Mouse (Mus musculus): ENCODE results near the gene Thumpd1. TPM values are rescaled to one million over a fixed set of nuclear protein-coding genes. Genes with fewer than 3 reads are reported as not detected.

Thumpd1 gene
- polyA plus RNA-seq, 1 experiment from 2014 or later, result 101 TPM

Other genes starting within 250 kb of the Thumpd1 start
- not detected in 2 replicates for gene Umod, start 241.5 kb downstream of the Thumpd1 start, polyA plus RNA-seq (2014; fragmentation: Nextera tagmentation; extraction: Ambion mirVana)
- not detected in 2 replicates for gene Acsm5, start 201.3 kb downstream of the Thumpd1 start, polyA plus RNA-seq (2014; fragmentation: Nextera tagmentation; extraction: Ambion mirVana)
- gene Pdilt, start 197.3 kb downstream of the Thumpd1 start, polyA plus RNA-seq (2014; fragmentation: Nextera tagmentation; extraction: Ambion mirVana), result not detected in 2 replicates
- gene Acsm2, start 166.5 kb downstream of the Thumpd1 start, polyA plus RNA-seq (2014; fragmentation: Nextera tagmentation; extraction: Ambion mirVana), result not detected in 2 replicates
- gene Acsm1, start 113.8 kb downstream of the Thumpd1 start, polyA plus RNA-seq (2014; fragmentation: Nextera tagmentation; extraction: Ambion mirVana), result not detected in 2 replicates
- gene Acsm4, start 30.8 kb downstream of the Thumpd1 start, polyA plus RNA-seq (2014; fragmentation: Nextera tagmentation; extraction: Ambion mirVana), result 0.92 and 1.7 TPM in 2 replicates
- 0.17 and 0.84 TPM in 2 replicates for gene Acsm3, start 40.1 kb upstream of the Thumpd1 start, polyA plus RNA-seq (2014; fragmentation: Nextera tagmentation; extraction: Ambion mirVana)
- gene Rexo5, start 73.2 kb upstream of the Thumpd1 start, polyA plus RNA-seq (2014; fragmentation: Nextera tagmentation; extraction: Ambion mirVana), result 24.9 and 27.5 TPM in 2 replicates
- 39.1 and 43.1 TPM in 2 replicates for gene Eri2, start 73.3 kb upstream of the Thumpd1 start, polyA plus RNA-seq (2014; fragmentation: Nextera tagmentation; extraction: Ambion mirVana)
- gene Lyrm1, start 175.1 kb upstream of the Thumpd1 start, polyA plus RNA-seq (2014; fragmentation: Nextera tagmentation; extraction: Ambion mirVana), result 9.6 and 10.2 TPM in 2 replicates
- 9.4 and 10.2 TPM in 2 replicates for gene Dcun1d3, start 175.5 kb upstream of the Thumpd1 start, polyA plus RNA-seq (2014; fragmentation: Nextera tagmentation; extraction: Ambion mirVana)

All from forebrain, embryonic 11.5 days (tissue).